Mouse (Mus musculus): ENCODE measurements around the gene Ppm1h.

GRCm38 (mm10) chr10:122979356-122979755 lies 300.8 kb downstream of the Ppm1h start:
- TF ChIP-seq CTCF (IDR thresholded peaks at IDR 0.05 in 2 of 3, conservative IDR thresholded peaks at IDR 0.05 in 1 of 3; ENCODE audit: control insufficient read depth in 1 of 3, insufficient read depth in 1 of 3, low read depth in 2 of 3, low read length in 3 of 3, poor library complexity in 1 of 3, severe bottlenecking in 1 of 3) (no peak), CHD2 (IDR thresholded peaks at IDR 0.05; ENCODE audit: low read length) (no peak), NELFE (IDR thresholded peaks at IDR 0.05; ENCODE audit: low read depth, low read length) (no peak), EP300 (IDR thresholded peaks at IDR 0.05; ENCODE audit: low read depth in 1 of 2, low read length in 2 of 2) (no peak), TAL1 (IDR thresholded peaks at IDR 0.05; ENCODE audit: low read length) (no peak), POLR2A (IDR thresholded peaks at IDR 0.05; ENCODE audit: control insufficient read depth in 1 of 2, insufficient read depth in 1 of 2, low read depth in 1 of 2, low read length in 2 of 2, poor library complexity in 1 of 2) (no peak), TCF12 (IDR thresholded peaks at IDR 0.05; ENCODE audit: low read depth, low read length) (no peak), E2F4 (IDR thresholded peaks at IDR 0.05; ENCODE audit: borderline replicate concordance, low read depth, low read length) (no peak), ZMIZ1 (IDR thresholded peaks at IDR 0.05; ENCODE audit: low read depth, low read length) (no peak), SIN3A (IDR thresholded peaks at IDR 0.05; ENCODE audit: low read length) (no peak), MXI1 (IDR thresholded peaks at IDR 0.05; ENCODE audit: low read depth, low read length) (no peak)
